Mouse (Mus musculus) heart, postnatal 0 days (tissue): ENCODE data around the gene Skida1.

Source experiments
- CTCF ChIP-seq: IDR thresholded peaks from 2 replicates; pipeline ENCODE4 v1.5.1; 2016; ENCODE audit warnings: antibody characterized with exemption, control low read depth, low read depth
- EP300 ChIP-seq: IDR thresholded peaks from 2 replicates; pipeline ENCODE4 v1.6.1; 2016; ENCODE audit warnings: antibody characterized with exemption, low read depth

DNA sequence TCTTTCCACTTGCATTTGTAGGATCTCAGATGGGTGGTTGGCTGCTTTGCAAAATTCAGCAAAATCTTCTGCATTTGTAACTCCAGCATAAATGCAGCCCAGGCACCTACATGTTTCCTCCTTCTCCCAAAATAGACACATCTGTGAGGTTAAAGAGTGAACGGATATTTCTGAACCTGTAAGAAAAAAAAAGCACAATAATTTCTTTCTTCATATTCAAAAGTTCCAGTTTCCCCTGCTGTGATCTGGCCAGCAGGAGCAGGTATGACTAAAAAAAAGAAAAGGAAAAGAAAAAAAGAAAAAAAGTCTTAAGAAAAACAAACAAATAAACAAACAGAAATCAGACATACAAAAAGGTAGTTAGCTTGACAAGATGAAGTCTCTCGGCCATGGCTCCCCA, 1.2 kb upstream of the Skida1 start:
- TF ChIP-seq CTCF: no peak
- TF ChIP-seq EP300: no peak
